Mouse (Mus musculus): ENCODE measurements around the gene Fars2. TPM values are rescaled to one million over a fixed set of nuclear protein-coding genes. Genes with fewer than 3 reads are reported as not detected.

Fars2 gene
- polyA plus RNA-seq, 1 experiment from 2014 or later, result 32.2 TPM

DNA sequence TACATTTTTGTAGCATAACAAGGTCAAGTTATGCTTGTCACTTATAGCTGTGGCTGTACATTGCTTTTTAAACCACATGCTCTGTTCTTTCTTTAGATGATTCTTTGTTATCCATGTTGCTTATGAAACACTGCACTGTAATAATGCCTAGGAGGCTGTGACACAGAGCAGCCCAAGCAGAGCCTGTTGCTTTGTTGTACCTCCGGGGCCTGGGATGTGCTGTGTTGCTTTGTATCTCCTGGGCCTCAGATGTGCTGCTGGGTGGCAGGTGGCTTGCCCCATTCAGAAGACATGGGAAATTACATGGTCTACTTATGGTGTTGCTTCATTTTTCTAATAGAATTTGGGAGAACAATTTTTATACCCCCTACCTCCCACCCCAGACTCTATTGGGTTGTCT lies 166.9 kb downstream of the Fars2 start:
- H3K9me3 ChIP-seq (ENCODE audit: control insufficient read depth, low read length), result no peaks in the 10 kb centered on the region
- H3K36me3 ChIP-seq (ENCODE audit: control insufficient read depth, insufficient read depth), result no peaks in the 10 kb centered on the region
- no peaks in the 10 kb centered on the region for H3K27me3 ChIP-seq (replicated peaks; ENCODE audit: control insufficient read depth, insufficient read depth, low read length)
- H3K9ac ChIP-seq (replicated peaks; ENCODE audit: low read depth, low read length), result no peak overlapping the region
- H3K27ac ChIP-seq (ENCODE audit: low read length), result peak overlapping the region; percentile 78
- 20% methylated on average over 1 of the region's 1 CpGs for WGBS
- H3K4me2 ChIP-seq (ENCODE audit: low read length), result no peak overlapping the region
- H3K4me3 ChIP-seq (replicated peaks; ENCODE audit: low read length), result no peak overlapping the region
- peak; percentile 31 for ATAC-seq
- H3K4me1 ChIP-seq (replicated peaks; ENCODE audit: control insufficient read depth, insufficient read depth, low read length), result peaks cover 16% of the 10 kb centered on the region

DNA sequence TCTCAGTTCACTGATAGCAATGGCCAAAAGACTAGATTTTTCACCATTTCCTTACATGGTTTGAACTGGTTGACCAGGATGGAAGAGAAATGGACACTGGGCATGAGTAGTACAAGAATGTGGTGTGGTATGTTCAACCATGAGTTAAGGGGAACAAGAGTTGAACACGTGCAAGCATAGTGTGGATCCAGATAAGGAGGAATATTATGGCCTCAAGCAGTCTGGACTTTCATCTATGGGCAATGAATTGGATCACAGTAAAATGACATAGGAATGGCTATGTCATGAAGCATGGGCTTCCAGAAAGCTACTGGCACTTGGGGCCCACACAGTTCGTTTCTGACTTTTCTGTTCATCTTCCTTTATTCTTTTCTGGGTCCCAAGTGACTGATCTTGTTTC lies 168.0 kb downstream of the Fars2 start:
- H3K9me3 ChIP-seq (ENCODE audit: control insufficient read depth, low read length), result no peaks in the 10 kb centered on the region
- 90% methylated on average over 2 of the region's 2 CpGs for WGBS

DNA sequence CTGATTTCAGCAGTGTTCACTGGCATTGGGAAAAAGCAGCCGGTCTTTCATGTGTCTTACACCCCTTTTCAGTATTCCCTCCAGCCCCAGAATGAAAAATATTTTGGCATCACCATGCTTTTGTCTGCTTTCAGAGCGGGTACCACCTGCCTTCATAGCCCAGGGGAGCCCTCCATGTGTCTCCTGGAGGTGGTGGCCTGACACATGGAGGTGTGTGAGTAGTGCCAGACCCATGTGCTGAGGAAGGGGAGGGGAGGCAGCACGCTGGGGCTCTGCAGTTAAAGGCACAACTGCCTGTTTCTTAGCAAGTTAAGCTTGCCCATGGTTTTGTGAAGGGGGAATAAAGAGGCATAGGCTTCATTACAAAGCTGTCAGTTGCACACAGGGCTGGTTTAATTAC lies 176.3 kb downstream of the Fars2 start:
- Histone ChIP-seq H3K27ac (ENCODE audit: low read length) (peak overlapping the region; percentile 85), H3K9ac (replicated peaks; ENCODE audit: low read depth, low read length) (0 out of 2 replicates have a peak overlapping the region, but pooled peaks have one; percentile 20), H3K27me3 (replicated peaks; ENCODE audit: control insufficient read depth, insufficient read depth, low read length) (no peaks in the 10 kb centered on the region), H3K9me3 (ENCODE audit: control insufficient read depth, low read length) (no peaks in the 10 kb centered on the region), H3K36me3 (ENCODE audit: control insufficient read depth, insufficient read depth) (no peaks in the 10 kb centered on the region), H3K4me2 (ENCODE audit: low read length) (no peak overlapping the region), H3K4me3 (replicated peaks; ENCODE audit: low read length) (no peak overlapping the region), H3K4me1 (replicated peaks; ENCODE audit: control insufficient read depth, insufficient read depth, low read length) (peaks cover 37% of the 10 kb centered on the region)
- ATAC-seq, result peak; percentile 90
- 14% methylated on average over 3 of the region's 3 CpGs for WGBS

More for the DNA sequence above, 168.0 kb downstream of the Fars2 start:
- Histone ChIP-seq H3K4me3 (replicated peaks; ENCODE audit: low read length) (no peak overlapping the region), H3K9ac (replicated peaks; ENCODE audit: low read depth, low read length) (no peak overlapping the region), H3K27ac (ENCODE audit: low read length) (peak overlapping the region; percentile 78), H3K27me3 (replicated peaks; ENCODE audit: control insufficient read depth, insufficient read depth, low read length) (no peaks in the 10 kb centered on the region), H3K4me1 (replicated peaks; ENCODE audit: control insufficient read depth, insufficient read depth, low read length) (peaks cover 16% of the 10 kb centered on the region), H3K4me2 (ENCODE audit: low read length) (no peak overlapping the region), H3K36me3 (ENCODE audit: control insufficient read depth, insufficient read depth) (no peaks in the 10 kb centered on the region)
- no peak for ATAC-seq

DNA sequence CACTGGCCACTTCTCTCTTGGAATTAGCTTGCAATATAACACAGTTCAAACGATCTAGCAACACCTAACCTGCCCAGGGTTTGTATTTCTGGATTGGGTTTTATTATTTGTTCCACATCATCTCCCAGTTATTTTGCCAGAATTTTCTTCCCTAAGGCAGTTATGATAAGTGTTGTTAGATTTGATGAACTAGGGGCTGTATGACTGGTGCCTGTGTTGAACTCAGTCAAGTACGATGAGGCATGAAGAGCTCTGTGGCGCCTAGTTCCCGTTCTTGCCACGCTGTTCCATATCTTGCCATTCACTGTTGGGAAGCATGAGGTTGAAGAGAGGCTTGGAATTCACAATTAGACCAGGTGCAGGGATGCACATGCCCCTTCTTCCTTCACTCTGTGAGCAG lies 177.3 kb downstream of the Fars2 start:
- H3K9ac ChIP-seq (replicated peaks; ENCODE audit: low read depth, low read length), result no peak overlapping the region
- H3K4me3 ChIP-seq (replicated peaks; ENCODE audit: low read length), result no peak overlapping the region
- H3K9me3 ChIP-seq (ENCODE audit: control insufficient read depth, low read length), result no peaks in the 10 kb centered on the region
- H3K4me1 ChIP-seq (replicated peaks; ENCODE audit: control insufficient read depth, insufficient read depth, low read length), result peaks cover 39% of the 10 kb centered on the region
- H3K36me3 ChIP-seq (ENCODE audit: control insufficient read depth, insufficient read depth), result no peaks in the 10 kb centered on the region
- no peaks in the 10 kb centered on the region for H3K27me3 ChIP-seq (replicated peaks; ENCODE audit: control insufficient read depth, insufficient read depth, low read length)
- WGBS, result 69% methylated on average over 5 of the region's 5 CpGs
- peak overlapping the region; percentile 85 for H3K27ac ChIP-seq (ENCODE audit: low read length)
- ATAC-seq, result no peak
- H3K4me2 ChIP-seq (ENCODE audit: low read length), result no peak overlapping the region

DNA sequence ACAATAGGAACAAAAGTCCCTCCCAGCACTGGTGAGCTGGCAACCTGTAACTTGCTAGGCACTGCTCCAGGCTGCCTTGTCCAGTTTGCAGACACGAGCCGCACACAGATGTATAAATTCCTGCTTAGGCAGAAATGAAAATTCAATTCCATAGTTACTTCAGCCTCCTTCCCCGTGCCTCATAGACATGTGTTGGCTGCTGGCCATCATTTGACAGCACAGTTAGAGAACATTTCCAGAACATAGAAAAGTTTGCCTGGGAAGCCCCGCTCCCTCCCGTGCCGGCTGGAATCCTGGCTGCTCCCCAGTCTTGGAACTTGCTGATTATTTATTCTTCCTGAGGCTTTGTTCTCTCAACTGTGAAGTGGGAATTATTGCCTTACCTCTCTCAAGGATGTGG lies 178.6 kb downstream of the Fars2 start:
- peak overlapping the region; percentile 85 for H3K27ac ChIP-seq (ENCODE audit: low read length)

DNA sequence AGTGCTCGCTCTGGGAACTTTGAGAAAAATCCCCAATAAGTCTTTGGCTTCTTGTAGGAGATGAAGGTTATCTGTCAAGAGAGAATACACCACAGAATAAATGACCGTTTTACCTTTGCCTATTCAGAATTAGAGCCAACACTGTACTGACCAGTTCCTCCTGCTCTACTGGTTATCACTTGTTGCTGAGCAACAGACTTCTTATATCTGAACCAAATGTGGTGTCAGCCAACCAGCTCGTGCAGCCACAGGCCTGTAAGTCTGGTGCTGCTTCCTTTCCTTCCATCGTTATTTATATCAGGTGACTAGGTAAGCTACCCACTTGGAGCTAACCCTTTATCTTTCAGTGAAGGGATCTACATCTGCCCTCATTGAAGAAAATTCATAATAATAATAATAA lies 179.4 kb downstream of the Fars2 start:
- H3K9me3 ChIP-seq (ENCODE audit: control insufficient read depth, low read length), result no peaks in the 10 kb centered on the region
- no peak for ATAC-seq
- WGBS, result 61% methylated on average over 4 of the region's 4 CpGs
- no peak overlapping the region for H3K4me3 ChIP-seq (replicated peaks; ENCODE audit: low read length)
- H3K9ac ChIP-seq (replicated peaks; ENCODE audit: low read depth, low read length), result no peak overlapping the region
- H3K27ac ChIP-seq (ENCODE audit: low read length), result peak overlapping the region; percentile 67
- no peaks in the 10 kb centered on the region for H3K36me3 ChIP-seq (ENCODE audit: control insufficient read depth, insufficient read depth)
- peaks cover 39% of the 10 kb centered on the region for H3K4me1 ChIP-seq (replicated peaks; ENCODE audit: control insufficient read depth, insufficient read depth, low read length)
- H3K4me2 ChIP-seq (ENCODE audit: low read length), result no peak overlapping the region
- no peaks in the 10 kb centered on the region for H3K27me3 ChIP-seq (replicated peaks; ENCODE audit: control insufficient read depth, insufficient read depth, low read length)

More for the DNA sequence above, 178.6 kb downstream of the Fars2 start:
- Histone ChIP-seq H3K4me2 (ENCODE audit: low read length) (no peak overlapping the region), H3K36me3 (ENCODE audit: control insufficient read depth, insufficient read depth) (no peaks in the 10 kb centered on the region), H3K4me1 (replicated peaks; ENCODE audit: control insufficient read depth, insufficient read depth, low read length) (peaks cover 39% of the 10 kb centered on the region), H3K27me3 (replicated peaks; ENCODE audit: control insufficient read depth, insufficient read depth, low read length) (no peaks in the 10 kb centered on the region), H3K9ac (replicated peaks; ENCODE audit: low read depth, low read length) (no peak overlapping the region), H3K9me3 (ENCODE audit: control insufficient read depth, low read length) (no peaks in the 10 kb centered on the region), H3K4me3 (replicated peaks; ENCODE audit: low read length) (no peak overlapping the region)
- ATAC-seq, result peak; percentile 75
- 5% methylated on average over 6 of the region's 6 CpGs for WGBS

DNA sequence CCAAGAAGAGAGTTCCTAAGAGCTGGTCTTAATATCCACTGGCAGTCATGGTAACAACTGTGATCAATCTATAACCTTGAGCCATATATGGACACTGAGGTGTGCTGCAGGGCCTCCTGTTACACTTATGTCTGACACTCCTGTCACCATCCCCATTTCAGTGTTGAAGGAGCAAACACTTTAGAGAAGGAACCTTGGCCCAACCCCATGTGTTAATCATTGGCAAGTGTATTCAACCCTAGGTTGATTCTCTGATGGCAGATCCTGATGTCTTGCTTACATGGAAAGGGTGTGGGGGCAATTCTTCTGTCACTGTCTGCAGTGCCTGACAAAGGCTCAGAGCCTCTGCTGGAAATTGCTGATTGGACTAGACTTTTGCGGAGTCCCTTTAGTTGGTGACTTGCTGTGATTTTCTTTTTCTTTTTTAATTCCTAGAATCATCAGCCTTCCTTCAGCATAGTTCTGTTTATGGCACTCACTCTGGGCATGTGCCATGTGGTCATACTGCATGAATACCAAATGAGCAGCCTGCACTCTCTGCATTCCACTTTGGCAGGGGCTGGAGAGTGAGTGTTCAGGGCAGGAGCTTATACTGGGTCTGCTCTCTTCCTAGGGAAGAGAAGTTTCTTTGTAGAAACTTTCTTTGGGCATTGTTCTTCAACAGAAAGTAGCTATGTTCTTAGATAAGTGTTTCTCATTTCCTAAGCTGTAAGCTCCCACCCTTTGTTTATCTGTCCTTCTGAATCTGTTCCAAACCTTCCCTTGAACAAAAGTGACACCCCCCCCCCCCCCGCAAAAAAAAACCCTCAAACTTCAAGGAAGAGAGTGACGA lies 181.0 kb downstream of the Fars2 start:
- WGBS, result 17% methylated on average over 3 of the region's 3 CpGs
- H3K27ac ChIP-seq (ENCODE audit: low read length), result peak overlapping the region; percentile 74
- H3K36me3 ChIP-seq (ENCODE audit: control insufficient read depth, insufficient read depth), result no peaks in the 10 kb centered on the region
- H3K9me3 ChIP-seq (ENCODE audit: control insufficient read depth, low read length), result no peaks in the 10 kb centered on the region
- peaks cover 39% of the 10 kb centered on the region for H3K4me1 ChIP-seq (replicated peaks; ENCODE audit: control insufficient read depth, insufficient read depth, low read length)
- H3K9ac ChIP-seq (replicated peaks; ENCODE audit: low read depth, low read length), result no peak overlapping the region
- no peaks in the 10 kb centered on the region for H3K27me3 ChIP-seq (replicated peaks; ENCODE audit: control insufficient read depth, insufficient read depth, low read length)
- H3K4me2 ChIP-seq (ENCODE audit: low read length), result no peak overlapping the region
- H3K4me3 ChIP-seq (replicated peaks; ENCODE audit: low read length), result no peak overlapping the region
- peak; percentile 76 for ATAC-seq

DNA sequence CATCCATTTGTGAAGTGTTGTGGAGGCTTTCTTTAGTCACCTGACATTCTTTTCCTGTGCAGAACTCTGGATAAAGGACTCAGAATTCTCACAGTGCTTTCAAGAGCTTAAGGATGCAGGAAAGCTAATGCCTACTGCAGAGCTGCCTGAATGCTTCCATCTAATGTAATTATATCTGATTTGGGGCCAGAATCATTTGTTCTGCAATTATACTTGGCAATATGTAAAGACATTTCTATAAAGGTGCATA lies 181.5 kb downstream of the Fars2 start:
- Histone ChIP-seq H3K36me3 (ENCODE audit: control insufficient read depth, insufficient read depth) (no peaks in the 10 kb centered on the region), H3K9me3 (ENCODE audit: control insufficient read depth, low read length) (no peaks in the 10 kb centered on the region), H3K9ac (replicated peaks; ENCODE audit: low read depth, low read length) (no peak overlapping the region), H3K27me3 (replicated peaks; ENCODE audit: control insufficient read depth, insufficient read depth, low read length) (no peaks in the 10 kb centered on the region), H3K4me1 (replicated peaks; ENCODE audit: control insufficient read depth, insufficient read depth, low read length) (peaks cover 37% of the 10 kb centered on the region), H3K4me2 (ENCODE audit: low read length) (no peak overlapping the region), H3K4me3 (replicated peaks; ENCODE audit: low read length) (no peak overlapping the region), H3K27ac (ENCODE audit: low read length) (peak overlapping the region; percentile 29; the same call in 1 of the 2 replicates)
- ATAC-seq, result no peak

DNA sequence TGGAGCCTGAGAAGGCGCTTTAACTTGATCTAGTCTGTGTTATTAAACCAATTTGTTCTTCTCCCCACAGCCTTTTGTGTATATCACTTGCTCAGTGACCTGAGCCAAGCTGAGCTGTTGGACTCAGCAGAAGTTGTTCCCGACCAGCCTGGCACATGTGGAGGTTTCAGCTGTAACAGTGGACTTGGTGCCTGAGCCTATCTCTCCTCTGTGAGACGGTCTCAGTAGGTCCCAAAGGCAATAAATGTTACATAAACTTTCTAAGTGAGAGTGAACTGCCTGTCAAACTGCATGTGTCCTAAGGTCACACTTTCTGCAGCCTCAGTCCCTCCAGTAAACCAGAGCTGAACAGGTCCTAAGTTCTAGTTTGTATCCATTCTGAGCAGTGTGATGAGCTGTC lies 185.6 kb downstream of the Fars2 start:
- Histone ChIP-seq H3K27ac (ENCODE audit: low read length) (no peak overlapping the region), H3K4me3 (replicated peaks; ENCODE audit: low read length) (no peak overlapping the region), H3K4me1 (replicated peaks; ENCODE audit: control insufficient read depth, insufficient read depth, low read length) (peaks cover 12% of the 10 kb centered on the region), H3K36me3 (ENCODE audit: control insufficient read depth, insufficient read depth) (no peaks in the 10 kb centered on the region), H3K9ac (replicated peaks; ENCODE audit: low read depth, low read length) (no peak overlapping the region), H3K27me3 (replicated peaks; ENCODE audit: control insufficient read depth, insufficient read depth, low read length) (no peaks in the 10 kb centered on the region), H3K4me2 (ENCODE audit: low read length) (no peak overlapping the region), H3K9me3 (ENCODE audit: control insufficient read depth, low read length) (no peaks in the 10 kb centered on the region)
- whole genome bisulfite sequencing, result 79% methylated on average over 3 of the region's 3 CpGs
- ATAC-seq, result no peak

DNA sequence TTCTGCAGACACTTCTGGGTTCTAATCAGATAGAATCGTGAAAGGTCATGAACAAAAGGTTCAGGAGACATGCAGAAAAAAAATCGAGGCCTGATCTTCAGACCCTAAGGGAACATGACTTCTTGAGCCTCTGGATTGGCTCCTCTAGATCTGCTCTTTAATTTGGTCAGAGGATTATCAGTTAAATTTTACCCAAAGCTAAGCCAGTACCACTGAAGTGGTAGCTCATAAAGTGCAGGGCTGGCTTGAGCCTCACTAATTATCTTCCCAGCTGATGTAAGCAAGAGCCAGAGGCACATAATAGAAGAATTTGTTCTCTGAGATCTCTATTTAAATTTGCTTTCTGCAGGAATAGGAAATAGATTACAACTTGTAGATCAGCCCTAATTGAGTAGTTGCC lies 188.1 kb downstream of the Fars2 start:
- ATAC-seq, result no peak

More for the DNA sequence above, 188.1 kb downstream of the Fars2 start:
- Histone ChIP-seq H3K27me3 (replicated peaks; ENCODE audit: control insufficient read depth, insufficient read depth, low read length) (no peaks in the 10 kb centered on the region), H3K9ac (replicated peaks; ENCODE audit: low read depth, low read length) (no peak overlapping the region), H3K4me3 (replicated peaks; ENCODE audit: low read length) (no peak overlapping the region), H3K4me1 (replicated peaks; ENCODE audit: control insufficient read depth, insufficient read depth, low read length) (peaks cover 5% of the 10 kb centered on the region; the same call in 1 of the 2 replicates), H3K4me2 (ENCODE audit: low read length) (no peak overlapping the region), H3K27ac (ENCODE audit: low read length) (no peak overlapping the region), H3K36me3 (ENCODE audit: control insufficient read depth, insufficient read depth) (no peaks in the 10 kb centered on the region), H3K9me3 (ENCODE audit: control insufficient read depth, low read length) (no peaks in the 10 kb centered on the region)
- 46% methylated on average over 2 of the region's 2 CpGs for WGBS

All from forebrain, embryonic 16.5 days (tissue).